In the genomic region with DNA sequence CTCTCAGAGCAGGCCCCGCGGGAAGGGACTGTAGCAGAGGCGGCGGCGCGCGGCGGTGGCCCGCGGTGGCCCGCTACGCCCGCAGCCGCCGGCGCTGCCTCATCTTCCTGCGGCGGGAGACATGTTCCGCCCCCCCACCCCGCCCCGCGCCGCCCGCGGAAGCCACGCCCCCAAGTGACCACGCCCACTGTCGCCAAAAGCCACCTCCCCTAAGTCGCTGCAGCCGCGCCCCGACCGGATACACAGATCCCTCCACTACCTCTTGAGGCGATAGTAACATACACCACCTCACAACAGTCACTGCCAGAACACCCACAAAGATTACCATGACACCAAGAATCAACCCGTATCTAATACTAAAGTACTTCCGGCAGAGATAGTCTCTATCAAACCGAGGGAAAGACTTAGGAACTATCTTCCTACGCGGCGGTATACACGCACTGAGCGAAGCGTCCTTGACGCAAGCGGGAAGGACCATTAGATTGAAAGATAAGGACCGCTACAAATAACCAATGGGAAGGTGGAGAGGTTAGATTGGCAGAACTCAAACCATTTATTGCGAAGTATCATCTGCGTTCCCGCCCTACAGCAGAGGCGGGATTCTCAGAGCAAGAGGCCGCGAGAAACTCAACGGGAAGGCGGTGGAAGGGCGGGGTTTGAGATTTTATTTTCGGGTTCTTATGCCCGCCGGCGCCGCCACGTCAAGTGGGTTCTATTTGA, we compare ENCODE assay signal across 7 mouse cellular contexts. TPM values are rescaled to one million over a fixed set of nuclear protein-coding genes. Genes with fewer than 3 reads are reported as not detected.
DNase-seq lines count a peak whose midpoint lies in the region; ATAC-seq lines count a peak whose summit lies in the region.

Gene Tcf3, minus strand, starts transcription at position 135 of the 720 bp plus-strand sequence.

- H3K27ac ChIP-seq in embryonic facial prominence, embryonic 11.5 days (replicated peaks; ENCODE audit: low read depth, low read length) = peak within 1 kb of the TSS; percentile 91
- peak within 1 kb of the TSS; percentile 98 for H3K27ac ChIP-seq in limb, embryonic 10.5 days
- H3K27ac ChIP-seq in midbrain, embryonic 13.5 days = peak within 1 kb of the TSS; percentile 97

- peak within 1 kb of the TSS; percentile 89 for H3K4me2 ChIP-seq in embryonic facial prominence, embryonic 11.5 days (ENCODE audit: low read depth, low read length)
- H3K4me2 ChIP-seq in midbrain, embryonic 13.5 days (replicated peaks) = peak within 1 kb of the TSS; percentile 74

- ATAC-seq in embryonic facial prominence, embryonic 11.5 days (replicated peaks; ENCODE audit: insufficient number of reproducible peaks, low FRiP score, low TSS enrichment, low read depth) = peak; percentile 86
- ATAC-seq in granulocyte monocyte progenitor cell, adult 5-6 weeks (replicated peaks; ENCODE audit: poor library complexity, severe bottlenecking) = peak; percentile 89
- ATAC-seq in midbrain, embryonic 13.5 days = peak; percentile 93

- H3K27me3 ChIP-seq in embryonic facial prominence, embryonic 11.5 days (ENCODE audit: control insufficient read depth, insufficient read depth, low read length) = no peaks in the 10 kb centered on the region
- peaks cover 9% of the 10 kb centered on the region for H3K27me3 ChIP-seq in limb, embryonic 10.5 days (ENCODE audit: low read depth, poor library complexity, severe bottlenecking)
- peaks cover 13% of the 10 kb centered on the region; the same call in 1 of the 2 replicates for H3K27me3 ChIP-seq in midbrain, embryonic 13.5 days

- DNase-seq in adrenal gland, postnatal 14 days = peak; percentile 98
- peak; percentile 99 for DNase-seq in embryonic facial prominence, embryonic 11.5 days (ENCODE audit: low spot score)
- peak; percentile 99 for DNase-seq in kidney, adult 11 months
- DNase-seq in limb, embryonic 10.5 days (ENCODE audit: low spot score) = peak; percentile 96
- DNase-seq in spleen, adult 12 weeks (ENCODE audit: low spot score) = peak; percentile 93

- H3K4me3 ChIP-seq in embryonic facial prominence, embryonic 11.5 days (ENCODE audit: low read depth, low read length) = peak within 1 kb of the TSS; percentile 99
- H3K4me3 ChIP-seq in limb, embryonic 10.5 days = peak within 1 kb of the TSS; percentile 99
- peak within 1 kb of the TSS; percentile 94 for H3K4me3 ChIP-seq in midbrain, embryonic 13.5 days (replicated peaks)

- WGBS in embryonic facial prominence, embryonic 11.5 days = 0% methylated on average over 52 of the region's 61 CpGs
- under 1% methylated on average over 51 of the region's 61 CpGs for WGBS in limb, embryonic 10.5 days
- WGBS in midbrain, embryonic 13.5 days = under 1% methylated on average over 51 of the region's 61 CpGs

- H3K9me3 ChIP-seq in embryonic facial prominence, embryonic 11.5 days (replicated peaks; ENCODE audit: control insufficient read depth, low read length) = no peaks in the 10 kb centered on the region
- H3K9me3 ChIP-seq in limb, embryonic 10.5 days (replicated peaks) = no peaks in the 10 kb centered on the region
- no peaks in the 10 kb centered on the region for H3K9me3 ChIP-seq in midbrain, embryonic 13.5 days

- H3K4me1 ChIP-seq in embryonic facial prominence, embryonic 11.5 days (ENCODE audit: control insufficient read depth, insufficient read depth, low read length) = no peaks in the 10 kb centered on the region; the same call in 1 of the 2 replicates
- peaks cover 40% of the 10 kb centered on the region for H3K4me1 ChIP-seq in limb, embryonic 10.5 days
- peaks cover 32% of the 10 kb centered on the region for H3K4me1 ChIP-seq in midbrain, embryonic 13.5 days (replicated peaks)

- peak within 1 kb of the TSS; percentile 99 for H3K9ac ChIP-seq in embryonic facial prominence, embryonic 11.5 days (replicated peaks; ENCODE audit: low read length)
- peak within 1 kb of the TSS; percentile 98 for H3K9ac ChIP-seq in midbrain, embryonic 13.5 days (replicated peaks)

- peaks cover 14% of the 10 kb centered on the region for H3K36me3 ChIP-seq in embryonic facial prominence, embryonic 11.5 days (replicated peaks; ENCODE audit: control insufficient read depth, insufficient read depth, low read depth, low read length)
- H3K36me3 ChIP-seq in limb, embryonic 10.5 days = peaks cover 32% of the 10 kb centered on the region
- peaks cover 23% of the 10 kb centered on the region for H3K36me3 ChIP-seq in midbrain, embryonic 13.5 days

RNA-seq across cellular contexts. Expression of gene Tcf3, which starts in this region (rescaled TPM):
- 54.4 and 61.8 TPM in 2 replicates for total RNA-seq in adrenal gland, postnatal 14 days (2021)
- polyA plus RNA-seq in embryonic facial prominence, embryonic 11.5 days (2014; fragmentation: Nextera tagmentation; extraction: Ambion mirVana) = 174 and 178 TPM in 2 replicates
- 33.8 and 55.2 TPM in 2 replicates for total RNA-seq in granulocyte monocyte progenitor cell, adult 5-6 weeks (2014; fragmentation: Nextera tagmentation)
- 30.7 and 48.4 TPM in 2 replicates for total RNA-seq in granulocyte monocyte progenitor cell, adult 5-6 weeks (2017)
- polyA plus RNA-seq in limb, embryonic 10.5 days (2016; fragmentation: Nextera tagmentation; extraction: Ambion mirVana) = 260 and 283 TPM in 2 replicates
- 67.7 and 82.3 TPM in 2 replicates for polyA plus RNA-seq in midbrain, embryonic 13.5 days (2015; fragmentation: Nextera tagmentation; extraction: Ambion mirVana)

Comparison
In these comparisons a context has a peak if more than half of its experiments do, and no peak if none do; other contexts are left out.
1. Peak in every context shown above with its lines: DNase-seq, ATAC-seq, H3K4me3 ChIP-seq and H3K27ac ChIP-seq.